In the genomic region with DNA sequence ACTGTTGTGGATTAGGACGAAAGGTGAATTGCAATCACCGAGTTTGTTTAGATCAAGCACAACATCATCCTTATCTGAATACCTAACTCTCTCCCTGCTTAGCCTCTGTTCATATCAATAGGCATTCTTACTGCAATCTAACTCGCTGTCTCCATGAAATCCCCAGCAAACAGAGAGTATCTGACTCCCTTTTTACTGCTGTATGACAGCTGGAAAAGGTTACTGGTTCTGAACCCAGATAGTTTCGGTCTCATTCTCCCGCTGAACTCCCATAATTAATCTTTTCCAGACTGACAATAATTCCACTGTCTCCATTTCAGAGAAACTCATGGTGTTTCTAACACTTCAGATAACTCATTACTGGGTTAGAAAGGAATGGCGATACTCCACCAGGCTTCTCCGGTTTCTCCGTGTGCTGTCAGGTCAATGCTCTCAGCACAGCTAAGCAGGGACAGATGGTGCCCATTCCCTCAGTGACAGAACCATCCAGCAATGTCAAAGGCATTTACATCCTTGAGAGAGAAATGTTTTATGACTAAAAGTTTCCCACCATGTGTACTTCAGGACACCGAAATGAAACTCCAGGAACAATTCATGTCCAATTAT, we compare ENCODE assay signal across 10 mouse cellular contexts.
A peak's percentile ranks its signal among the peaks of the same experiment; 100 is the strongest.
DNase-seq lines count a peak whose midpoint lies in the region; ATAC-seq and TF ChIP-seq lines count a peak whose summit lies in the region.
"Had no signal": no experiment of that assay in that cellular context is flagged by ENCODE, and none has a peak within 500 bp of the region (broad histone marks: within the 10 kb centered on the region; RNA-seq: fewer than 3 reads in every experiment).

No protein-coding gene starts in this region.

- no peak overlapping the region for H3K4me2 ChIP-seq in hindbrain, embryonic 15.5 days
- H3K4me2 ChIP-seq in hindbrain, embryonic 12.5 days (replicated peaks): no peak overlapping the region
- H3K4me2 ChIP-seq in heart, embryonic 16.5 days (ENCODE audit: low read depth, low read length): peak overlapping the region; percentile 68
- peak overlapping the region; percentile 61 for H3K4me2 ChIP-seq in liver, postnatal 0 days (ENCODE audit: low read depth, low read length)
- no peak overlapping the region for H3K4me2 ChIP-seq in forebrain, embryonic 11.5 days (ENCODE audit: low read depth, low read length, severe bottlenecking)
- H3K4me2 ChIP-seq: lung, embryonic 15.5 days had no signal

- ATAC-seq in hindbrain, embryonic 15.5 days (ENCODE audit: low FRiP score, low read depth): no peak
- no peak for ATAC-seq in hindbrain, embryonic 12.5 days (ENCODE audit: low FRiP score)
- 0 out of 2 replicates have a peak, but pooled peaks have one; percentile 14 for ATAC-seq in heart, embryonic 16.5 days (replicated peaks; ENCODE audit: extremely low read depth, insufficient read depth, low FRiP score)
- ATAC-seq in liver, postnatal 0 days: no peak
- no peak for ATAC-seq in forebrain, embryonic 11.5 days (replicated peaks; ENCODE audit: low FRiP score)
- ATAC-seq: Patski had no signal

- H3K4me1 ChIP-seq in hindbrain, embryonic 15.5 days (replicated peaks): 0 out of 2 replicates have a peak, but pooled peaks cover 5% of the 10 kb centered on the region
- no peaks in the 10 kb centered on the region for H3K4me1 ChIP-seq in hindbrain, embryonic 12.5 days
- H3K4me1 ChIP-seq in heart, embryonic 16.5 days (ENCODE audit: control insufficient read depth, insufficient read depth, low read length): peaks cover 6% of the 10 kb centered on the region
- H3K4me1 ChIP-seq in liver, postnatal 0 days (ENCODE audit: insufficient read depth): peaks cover 5% of the 10 kb centered on the region; the same call in 1 of the 2 replicates
- no peaks in the 10 kb centered on the region for H3K4me1 ChIP-seq in forebrain, embryonic 11.5 days (replicated peaks; ENCODE audit: control insufficient read depth, insufficient read depth, low read length)
- H3K4me1 ChIP-seq: lung, embryonic 15.5 days had no signal

- no peaks in the 10 kb centered on the region for H3K27me3 ChIP-seq in hindbrain, embryonic 15.5 days
- H3K27me3 ChIP-seq in hindbrain, embryonic 12.5 days: no peaks in the 10 kb centered on the region
- H3K27me3 ChIP-seq in heart, embryonic 16.5 days (ENCODE audit: control insufficient read depth, insufficient read depth, low read length): no peaks in the 10 kb centered on the region
- no peaks in the 10 kb centered on the region for H3K27me3 ChIP-seq in liver, postnatal 0 days (ENCODE audit: insufficient read depth, low read length)
- no peaks in the 10 kb centered on the region for H3K27me3 ChIP-seq in forebrain, embryonic 11.5 days (ENCODE audit: control insufficient read depth, insufficient read depth, low read length)
- H3K27me3 ChIP-seq: lung, embryonic 15.5 days; Patski had no signal

- H3K9ac ChIP-seq in hindbrain, embryonic 15.5 days: no peak overlapping the region
- H3K9ac ChIP-seq in hindbrain, embryonic 12.5 days: no peak overlapping the region
- H3K9ac ChIP-seq in heart, embryonic 16.5 days (ENCODE audit: low read length): peak overlapping the region; percentile 59
- H3K9ac ChIP-seq in liver, postnatal 0 days (replicated peaks): peak overlapping the region; percentile 42
- H3K9ac ChIP-seq in forebrain, embryonic 11.5 days (ENCODE audit: low read length): no peak overlapping the region
- H3K9ac ChIP-seq: lung, embryonic 15.5 days had no signal

- no peaks in the 10 kb centered on the region for H3K9me3 ChIP-seq in hindbrain, embryonic 15.5 days
- no peaks in the 10 kb centered on the region for H3K9me3 ChIP-seq in hindbrain, embryonic 12.5 days (replicated peaks)
- H3K9me3 ChIP-seq in heart, embryonic 16.5 days (replicated peaks; ENCODE audit: control insufficient read depth, low read length): no peaks in the 10 kb centered on the region
- no peaks in the 10 kb centered on the region for H3K9me3 ChIP-seq in liver, postnatal 0 days (ENCODE audit: low read length)
- no peaks in the 10 kb centered on the region for H3K9me3 ChIP-seq in forebrain, embryonic 11.5 days (ENCODE audit: control insufficient read depth, low read length)
- H3K9me3 ChIP-seq: lung, embryonic 15.5 days had no signal

- no peak for TF ChIP-seq CTCF in liver, postnatal 0 days (IDR thresholded peaks at IDR 0.05; ENCODE audit: low read depth)

- no peak for TF ChIP-seq EP300 in liver, postnatal 0 days (IDR thresholded peaks at IDR 0.05; ENCODE audit: low read depth)

- 64% methylated on average over 9 of the region's 9 CpGs for WGBS in hindbrain, embryonic 15.5 days
- WGBS in hindbrain, embryonic 12.5 days: 61% methylated on average over 9 of the region's 9 CpGs
- WGBS in heart, embryonic 16.5 days: 48% methylated on average over 9 of the region's 9 CpGs
- WGBS in liver, postnatal 0 days (ENCODE audit: insufficient replicate concordance): 68% methylated on average over 9 of the region's 9 CpGs
- whole genome bisulfite sequencing in forebrain, embryonic 11.5 days: 79% methylated on average over 9 of the region's 9 CpGs

- H3K4me3 ChIP-seq in hindbrain, embryonic 15.5 days: no peak overlapping the region
- no peak overlapping the region for H3K4me3 ChIP-seq in hindbrain, embryonic 12.5 days
- peak overlapping the region; percentile 48 for H3K4me3 ChIP-seq in heart, embryonic 16.5 days (ENCODE audit: low read length)
- H3K4me3 ChIP-seq in liver, postnatal 0 days (ENCODE audit: low read depth, low read length): peak overlapping the region; percentile 40
- H3K4me3 ChIP-seq in forebrain, embryonic 11.5 days (ENCODE audit: low read depth, low read length): no peak overlapping the region
- H3K4me3 ChIP-seq: lung, embryonic 15.5 days had no signal

- 0 out of 2 replicates have a peak overlapping the region, but pooled peaks have one; percentile 22 for H3K27ac ChIP-seq in hindbrain, embryonic 15.5 days (replicated peaks)
- H3K27ac ChIP-seq in hindbrain, embryonic 12.5 days: no peak overlapping the region
- H3K27ac ChIP-seq in heart, embryonic 16.5 days (ENCODE audit: low read length): no peak overlapping the region; the same call in 1 of the 2 replicates
- H3K27ac ChIP-seq in liver, postnatal 0 days (ENCODE audit: low read depth): no peak overlapping the region; the same call in 1 of the 2 replicates
- no peak overlapping the region for H3K27ac ChIP-seq in forebrain, embryonic 11.5 days (ENCODE audit: low read depth, low read length)
- H3K27ac ChIP-seq: lung, embryonic 15.5 days had no signal

- H3K36me3 ChIP-seq in hindbrain, embryonic 15.5 days: no peaks in the 10 kb centered on the region
- no peaks in the 10 kb centered on the region for H3K36me3 ChIP-seq in hindbrain, embryonic 12.5 days
- no peaks in the 10 kb centered on the region for H3K36me3 ChIP-seq in heart, embryonic 16.5 days (ENCODE audit: control insufficient read depth, insufficient read depth)
- H3K36me3 ChIP-seq in liver, postnatal 0 days (replicated peaks; ENCODE audit: insufficient read depth, low read length): no peaks in the 10 kb centered on the region
- no peaks in the 10 kb centered on the region for H3K36me3 ChIP-seq in forebrain, embryonic 11.5 days (ENCODE audit: control insufficient read depth, insufficient read depth, low read length)
- H3K36me3 ChIP-seq: lung, embryonic 15.5 days had no signal

- peak; percentile 24 for DNase-seq in cerebellum, adult 9-10 months
- DNase-seq in liver, postnatal 0 days: no peak
- no peak for DNase-seq in ovary, adult 18-20 months (ENCODE audit: low spot score)
- no peak for DNase-seq in urinary bladder, postnatal 36 days (ENCODE audit: low spot score in 2 of 2)
- DNase-seq in forebrain, embryonic 11.5 days (ENCODE audit: low spot score): no peak

Comparison
In these comparisons a context has a peak if more than half of its experiments do, and no peak if none do; other contexts are left out.
1. H3K4me2 ChIP-seq: peak in heart, embryonic 16.5 days (single experiment) and liver, postnatal 0 days (single experiment); none in hindbrain, embryonic 15.5 days (single experiment), hindbrain, embryonic 12.5 days (single experiment) and forebrain, embryonic 11.5 days (single experiment).
2. H3K4me3 ChIP-seq: peak in heart, embryonic 16.5 days (single experiment) and liver, postnatal 0 days (single experiment); none in hindbrain, embryonic 15.5 days (single experiment), hindbrain, embryonic 12.5 days (single experiment) and forebrain, embryonic 11.5 days (single experiment).
3. H3K9ac ChIP-seq: peak in heart, embryonic 16.5 days (single experiment) and liver, postnatal 0 days (single experiment); none in hindbrain, embryonic 15.5 days (single experiment), hindbrain, embryonic 12.5 days (single experiment) and forebrain, embryonic 11.5 days (single experiment).